Mouse (Mus musculus) C2C12 (cell line): ENCODE measurements around the gene Myo5a.
A peak's percentile ranks its signal among the peaks of the same experiment; 100 is the strongest.

Experiments used
- CTCF ChIP-seq: IDR thresholded peaks from one replicate; pipeline ENCODE4 v1.5.1; 2011; ENCODE audit not compliant: control insufficient read depth, insufficient read depth, insufficient read length
- MAX ChIP-seq: IDR thresholded peaks from one replicate; pipeline ENCODE4 v1.6.1; 2011; ENCODE audit warnings: mild to moderate bottlenecking, control low read depth
- MYOD1 ChIP-seq: IDR thresholded peaks from one replicate; pipeline ENCODE4 v1.6.1; 2011; ENCODE audit warnings: low read depth; ENCODE audit not compliant: control insufficient read depth, insufficient read length
- MYOG ChIP-seq: IDR thresholded peaks from one replicate; pipeline ENCODE4 v1.6.1; 2011; ENCODE audit not compliant: control insufficient read depth, insufficient read length; ENCODE audit errors: extremely low read depth
- USF1 ChIP-seq: IDR thresholded peaks from one replicate; pipeline ENCODE4 v1.6.1; 2011; ENCODE audit warnings: low read depth, mild to moderate bottlenecking, control low read depth, moderate library complexity

- TF ChIP-seq USF1 (no peak), MYOD1 (peak; percentile 14), CTCF (no peak), MAX (no peak), MYOG (no peak)
Observed at GRCm38 (mm10) chr9:75193858-75194257, 123.0 kb downstream of the Myo5a start.
